Mouse (Mus musculus): Measurements from ENCODE around the gene Spice1. TPM values are rescaled to one million over a fixed set of nuclear protein-coding genes. Genes with fewer than 3 reads are reported as not detected.
A peak's percentile ranks its signal among the peaks of the same experiment; 100 is the strongest.

The Spice1 gene
- polyA plus RNA-seq, 2 experiments, result 4.8 to 8.3 TPM

GRCm38 (mm10) chr16:44337541-44337940 is 9.4 kb upstream of the Spice1 start:
- Histone ChIP-seq H3K27ac (no peak overlapping the region), H3K36me3 (replicated peaks; ENCODE audit: control insufficient read depth, insufficient read depth, low read depth) (no peaks in the 10 kb centered on the region), H3K27me3 (ENCODE audit: control insufficient read depth, insufficient read depth, low read length) (peaks cover 11% of the 10 kb centered on the region), H3K4me3 (ENCODE audit: insufficient read depth in 1 of 2, low read depth in 2 of 2, low read length in 2 of 2) (no peak overlapping the region), H3K9me3 (ENCODE audit: control insufficient read depth, low read length) (no peaks in the 10 kb centered on the region), H3K4me2 (ENCODE audit: low read depth) (no peak overlapping the region), H3K9ac (replicated peaks) (no peak overlapping the region), H3K4me1 (replicated peaks; ENCODE audit: control insufficient read depth in 2 of 2, insufficient read depth in 2 of 2, low read length in 1 of 2) (no peaks in the 10 kb centered on the region)
- ATAC-seq (ENCODE audit: insufficient read depth), result no peak
- no peak for DNase-seq (ENCODE audit: low read depth in 3 of 3, low spot score in 3 of 3)
- TF ChIP-seq CTCF (IDR thresholded peaks at IDR 0.05; ENCODE audit: low read depth) (no peak), EP300 (IDR thresholded peaks at IDR 0.05; ENCODE audit: low read depth) (no peak)

GRCm38 (mm10) chr16:44349801-44350397 is 3.0 kb downstream of the Spice1 start:
- no peak overlapping the region for H3K4me3 ChIP-seq (ENCODE audit: insufficient read depth in 1 of 2, low read depth in 2 of 2, low read length in 2 of 2)
- no peaks in the 10 kb centered on the region for H3K9me3 ChIP-seq (ENCODE audit: control insufficient read depth, low read length)
- peaks cover 23 to 25% of the 10 kb centered on the region in 2 experiments for H3K4me1 ChIP-seq (replicated peaks; ENCODE audit: control insufficient read depth in 2 of 2, insufficient read depth in 2 of 2, low read length in 1 of 2)
- H3K36me3 ChIP-seq (replicated peaks; ENCODE audit: control insufficient read depth, insufficient read depth, low read depth), result no peaks in the 10 kb centered on the region
- H3K27me3 ChIP-seq (ENCODE audit: control insufficient read depth, insufficient read depth, low read length), result no peaks in the 10 kb centered on the region
- TF ChIP-seq EP300 (IDR thresholded peaks at IDR 0.05; ENCODE audit: low read depth) (no peak), CTCF (IDR thresholded peaks at IDR 0.05; ENCODE audit: low read depth) (no peak)
- 20% methylated on average over 4 of the region's 4 CpGs for WGBS (ENCODE audit: insufficient replicate concordance)
- H3K27ac ChIP-seq, result no peak overlapping the region
- H3K4me2 ChIP-seq (ENCODE audit: low read depth), result peak overlapping the region; percentile 91
- DNase-seq (ENCODE audit: low read depth in 3 of 3, low spot score in 3 of 3) (no peak), ATAC-seq (ENCODE audit: insufficient read depth) (no peak)
- no peak overlapping the region for H3K9ac ChIP-seq (replicated peaks)

- Histone ChIP-seq H3K36me3 (replicated peaks; ENCODE audit: control insufficient read depth, insufficient read depth, low read depth) (no peaks in the 10 kb centered on the region), H3K4me1 (replicated peaks; ENCODE audit: control insufficient read depth in 2 of 2, insufficient read depth in 2 of 2, low read length in 1 of 2) (peaks cover 11 to 12% of the 10 kb centered on the region in 2 experiments), H3K4me3 (ENCODE audit: insufficient read depth in 1 of 2, low read depth in 2 of 2, low read length in 2 of 2) (no peak overlapping the region), H3K9me3 (ENCODE audit: control insufficient read depth, low read length) (no peaks in the 10 kb centered on the region), H3K4me2 (ENCODE audit: low read depth) (no peak overlapping the region), H3K27me3 (ENCODE audit: control insufficient read depth, insufficient read depth, low read length) (no peaks in the 10 kb centered on the region), H3K9ac (replicated peaks) (no peak overlapping the region), H3K27ac (no peak overlapping the region)
- no peak for DNase-seq (ENCODE audit: low read depth in 3 of 3, low spot score in 3 of 3)
- WGBS (ENCODE audit: insufficient replicate concordance), result 28% methylated on average over 7 of the region's 7 CpGs
- TF ChIP-seq CTCF (IDR thresholded peaks at IDR 0.05; ENCODE audit: low read depth) (no peak), EP300 (IDR thresholded peaks at IDR 0.05; ENCODE audit: low read depth) (no peak)
- no peak for ATAC-seq (ENCODE audit: insufficient read depth)
These were observed 9.4 kb downstream of the Spice1 start for GRCm38 (mm10) chr16:44356291-44356690.

- H3K4me1 ChIP-seq (replicated peaks; ENCODE audit: control insufficient read depth in 2 of 2, insufficient read depth in 2 of 2, low read length in 1 of 2), result peaks cover 11 to 12% of the 10 kb centered on the region in 2 experiments
- ATAC-seq (ENCODE audit: insufficient read depth) (peak; percentile 99), DNase-seq (ENCODE audit: low read depth in 3 of 3, low spot score in 3 of 3) (peak; percentile 81 to 83 (median 81))
- no peaks in the 10 kb centered on the region for H3K9me3 ChIP-seq (ENCODE audit: control insufficient read depth, low read length)
- no peak overlapping the region for H3K4me3 ChIP-seq (ENCODE audit: insufficient read depth in 1 of 2, low read depth in 2 of 2, low read length in 2 of 2)
- peak overlapping the region; percentile 45 for H3K4me2 ChIP-seq (ENCODE audit: low read depth)
- H3K9ac ChIP-seq (replicated peaks), result no peak overlapping the region
- 57% methylated on average over 4 of the region's 4 CpGs for WGBS (ENCODE audit: insufficient replicate concordance)
- no peaks in the 10 kb centered on the region; the same call in 1 of the 2 replicates for H3K36me3 ChIP-seq (replicated peaks; ENCODE audit: control insufficient read depth, insufficient read depth, low read depth)
- H3K27me3 ChIP-seq (ENCODE audit: control insufficient read depth, insufficient read depth, low read length), result no peaks in the 10 kb centered on the region
- no peak for TF ChIP-seq EP300 (IDR thresholded peaks at IDR 0.05; ENCODE audit: low read depth)
- no peak for TF ChIP-seq CTCF (IDR thresholded peaks at IDR 0.05; ENCODE audit: low read depth)
- no peak overlapping the region for H3K27ac ChIP-seq
These were observed 10.8 kb downstream of the Spice1 start for GRCm38 (mm10) chr16:44357571-44358268.
